Mouse (Mus musculus): Measurements from ENCODE around the gene Mgll.

Gene Mgll

GRCm38 (mm10) chr6:88844901-88845565 lies 120.8 kb downstream of the Mgll start:
- DNase-seq (ENCODE audit: low spot score) = no peak

GRCm38 (mm10) chr6:88847571-88847970 lies 123.4 kb downstream of the Mgll start:
- no peak for DNase-seq (ENCODE audit: low spot score)

GRCm38 (mm10) chr6:88849270-88849669 lies 125.1 kb downstream of the Mgll start:
- no peak for DNase-seq (ENCODE audit: low spot score)

- no peak for DNase-seq (ENCODE audit: low spot score)
Measured at GRCm38 (mm10) chr6:88850034-88850433, 125.8 kb downstream of the Mgll start.

- DNase-seq (ENCODE audit: low spot score) = no peak
Measured at GRCm38 (mm10) chr6:88854509-88854908, 130.3 kb downstream of the Mgll start.

- DNase-seq (ENCODE audit: low spot score) = no peak
Measured at GRCm38 (mm10) chr6:88855636-88856035, 131.4 kb downstream of the Mgll start.

- no peak for DNase-seq (ENCODE audit: low spot score)
Measured at GRCm38 (mm10) chr6:88857249-88857648, 133.0 kb downstream of the Mgll start.

GRCm38 (mm10) chr6:88857830-88858229 lies 133.6 kb downstream of the Mgll start:
- DNase-seq (ENCODE audit: low spot score) = no peak

GRCm38 (mm10) chr6:88858341-88858740 lies 134.1 kb downstream of the Mgll start:
- DNase-seq (ENCODE audit: low spot score) = no peak

GRCm38 (mm10) chr6:88860914-88861313 lies 136.7 kb downstream of the Mgll start:
- DNase-seq (ENCODE audit: low spot score) = no peak

GRCm38 (mm10) chr6:88865704-88866103 lies 141.5 kb downstream of the Mgll start:
- no peak for DNase-seq (ENCODE audit: low spot score)

- DNase-seq (ENCODE audit: low spot score) = no peak
Measured at GRCm38 (mm10) chr6:88869459-88869858, 145.2 kb downstream of the Mgll start.

GRCm38 (mm10) chr6:88870594-88870993 lies 146.4 kb downstream of the Mgll start:
- no peak for DNase-seq (ENCODE audit: low spot score)

GRCm38 (mm10) chr6:88871546-88871945 lies 147.3 kb downstream of the Mgll start:
- DNase-seq (ENCODE audit: low spot score) = no peak

GRCm38 (mm10) chr6:88872811-88873210 lies 148.6 kb downstream of the Mgll start:
- DNase-seq (ENCODE audit: low spot score) = no peak

- DNase-seq (ENCODE audit: low spot score) = no peak
Measured at GRCm38 (mm10) chr6:88873965-88874867, 150.0 kb downstream of the Mgll start.

- peak; percentile 67 for DNase-seq (ENCODE audit: low spot score)
Measured at GRCm38 (mm10) chr6:88874868-88875508, 150.8 kb downstream of the Mgll start, which contains the start of gene Podxl2. Gene Podxl2 (minus strand): TSS chr6:88875044.

Data from left cerebral cortex, adult 11 months (tissue).